Mouse (Mus musculus) C2C12 (cell line): Measurements from ENCODE around the gene Serpinh1.

Source experiments
- CTCF ChIP-seq: IDR thresholded peaks from one replicate; pipeline ENCODE4 v1.5.1; 2011; ENCODE audit not compliant: control insufficient read depth, insufficient read depth, insufficient read length
- MAX ChIP-seq: IDR thresholded peaks from one replicate; pipeline ENCODE4 v1.6.1; 2011; ENCODE audit warnings: mild to moderate bottlenecking, control low read depth

DNA sequence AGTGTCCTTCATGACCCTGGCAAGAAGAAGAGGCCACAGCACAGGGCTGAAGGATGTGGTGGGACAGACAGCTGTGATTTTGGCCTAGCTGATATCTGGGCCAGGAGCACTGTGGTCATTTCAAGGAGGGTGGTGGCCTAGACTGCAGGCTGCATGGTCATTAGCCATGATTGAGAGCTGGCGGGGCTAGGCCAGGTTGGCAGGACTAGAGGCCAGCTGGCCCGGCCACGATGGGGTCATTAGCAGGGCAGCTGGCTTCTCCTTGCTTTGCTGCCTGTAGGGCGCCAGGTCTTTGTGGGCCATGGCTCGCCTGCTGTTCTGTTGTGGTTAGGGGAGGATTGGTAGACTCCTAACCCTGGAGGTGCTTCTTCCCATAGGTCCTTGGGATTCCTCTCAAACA, 33.0 kb upstream of the Serpinh1 start:
- TF ChIP-seq CTCF (no peak), MAX (no peak)
